Mouse (Mus musculus) gastrocnemius, postnatal 4 days (tissue): ENCODE results near the gene Xpnpep2. TPM values are rescaled to one million over a fixed set of nuclear protein-coding genes. Genes with fewer than 3 reads are reported as not detected.

Source experiments
- DNase-seq, 2 experiments: peaks; one replicate each; pipeline ENCODE4 v3.0.0; 2021 to 2022; ENCODE audit warnings: low spot score in 2 of 2, mixed read lengths in 2 of 2
- total RNA-seq, 2 experiments: library from RNA; stranded (reverse); gene quantifications; 2 replicates each; pipeline ENCODE4 v1.2.3; 2021

Xpnpep2 gene
- total RNA-seq, 2 experiments from 2014 or later: 1.5 to 4.0 TPM

DNA sequence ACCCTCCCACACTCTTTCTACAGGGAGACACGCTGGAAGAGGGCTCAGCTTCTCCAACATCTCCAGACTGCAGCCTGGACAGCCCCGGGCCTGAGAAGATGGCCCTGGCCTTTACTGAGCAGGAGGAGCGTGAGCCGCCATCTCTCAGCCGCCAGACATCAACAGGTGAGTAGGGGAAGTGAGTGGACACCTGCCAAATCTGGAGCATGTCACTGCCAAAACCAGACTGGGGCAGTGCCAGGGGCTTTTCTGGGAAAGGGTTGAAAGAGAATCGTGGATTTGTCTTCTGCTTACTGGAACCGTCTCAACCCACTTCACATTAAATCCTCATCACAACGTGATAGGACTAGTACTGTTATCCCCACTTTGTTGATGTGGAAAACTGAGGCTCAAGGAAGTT, 48.9 kb downstream of the Xpnpep2 start:
- DNase-seq: no peak

DNA sequence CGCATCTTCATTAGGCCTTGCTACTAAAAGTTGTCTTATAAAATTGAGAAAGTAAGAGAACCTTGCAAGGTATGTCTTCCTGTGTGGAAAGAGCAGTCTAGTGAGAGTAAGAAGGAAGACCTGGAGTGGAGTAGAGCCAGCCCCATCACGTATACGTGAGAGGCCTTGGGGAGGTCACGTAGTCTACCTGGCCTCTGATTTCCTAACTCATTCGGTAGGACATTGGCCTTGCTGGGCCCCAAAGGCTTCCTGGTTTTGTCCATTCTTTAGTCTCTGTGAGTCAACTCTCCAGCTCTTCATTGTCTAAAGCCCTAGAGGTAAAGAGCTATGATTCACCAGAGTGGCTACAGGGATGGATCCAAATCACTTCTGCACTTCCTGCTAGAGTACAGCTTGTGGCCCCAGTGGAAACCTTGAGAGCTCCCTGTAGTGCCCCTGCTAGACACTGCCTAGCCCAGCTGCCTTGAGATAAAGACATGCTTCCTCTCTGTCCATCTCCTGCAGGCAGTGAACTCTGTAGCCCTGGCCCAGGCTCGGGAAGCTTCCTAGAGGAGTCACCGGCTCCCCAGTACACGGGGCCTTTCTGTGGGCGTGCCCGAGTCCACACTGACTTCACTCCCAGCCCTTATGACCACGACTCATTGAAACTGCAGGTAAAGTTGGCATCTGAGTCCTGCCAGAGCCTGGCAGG, 49.8 kb downstream of the Xpnpep2 start:
- no peak for DNase-seq

DNA sequence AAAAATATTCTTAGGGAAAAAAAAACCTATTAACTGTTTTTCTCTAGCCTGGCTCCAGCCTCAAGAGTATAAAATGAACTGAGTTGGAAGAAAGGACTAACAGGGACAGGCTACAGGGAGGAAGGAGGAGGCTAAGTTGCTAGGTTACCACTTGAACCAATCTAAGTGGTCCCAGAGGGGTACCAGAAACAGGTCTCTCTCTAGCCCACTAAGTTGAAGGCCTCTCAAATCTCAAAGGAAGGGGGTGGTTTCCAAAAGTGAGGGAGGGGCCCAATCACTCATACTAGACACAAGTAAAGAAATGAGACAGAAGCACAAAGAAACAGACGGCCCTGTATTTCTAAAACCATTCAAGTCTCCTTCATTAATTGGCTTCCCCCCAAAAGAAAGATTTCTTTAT, 61.4 kb downstream of the Xpnpep2 start:
- no peak for DNase-seq

GRCm38 (mm10) chrX:48170368-48170767, 61.8 kb downstream of the Xpnpep2 start:
- no peak for DNase-seq

GRCm38 (mm10) chrX:48181844-48182243, 73.3 kb downstream of the Xpnpep2 start:
- no peak for DNase-seq

DNA sequence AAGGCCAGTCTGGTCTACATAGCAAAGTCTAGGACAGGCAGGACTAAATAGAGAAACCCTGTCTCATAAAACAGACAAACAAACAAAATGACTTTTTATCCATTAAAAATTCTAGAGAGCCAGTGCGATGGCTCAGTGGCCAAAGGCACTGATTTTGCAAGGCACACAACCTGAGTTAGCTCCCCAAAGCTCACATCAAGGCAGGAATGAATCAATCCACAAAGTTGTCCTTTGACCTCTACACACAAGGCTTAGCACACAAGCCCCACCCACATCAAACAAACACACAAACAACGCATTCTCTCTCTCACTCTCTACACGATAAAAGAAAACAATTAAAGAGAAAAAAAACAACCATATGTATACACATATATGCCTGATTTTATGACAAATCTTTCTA, 76.2 kb downstream of the Xpnpep2 start:
- DNase-seq: no peak

Other genes starting within 250 kb of the Xpnpep2 start
- 10 to 100 TPM in 1 of 2 experiments, 1 to 10 TPM in 1; 7.2 to 10.5 TPM for gene Smarca1, start 215.8 kb upstream of the Xpnpep2 start, total RNA-seq
- 10 to 100 TPM; 13.3 to 15.9 TPM for gene Ocrl, start 196.3 kb upstream of the Xpnpep2 start, total RNA-seq
- 10 to 100 TPM; 34.6 to 38.0 TPM for gene Apln, start 73.9 kb upstream of the Xpnpep2 start, total RNA-seq
- gene Sash3, start 37.7 kb downstream of the Xpnpep2 start, total RNA-seq: 1 to 10 TPM; 1.5 to 1.8 TPM
- 10 to 100 TPM; 19.7 to 21.4 TPM for gene Zdhhc9, start 100.2 kb downstream of the Xpnpep2 start, total RNA-seq
- 10 to 100 TPM; 19.2 to 19.5 TPM for gene Utp14a, start 148.1 kb downstream of the Xpnpep2 start, total RNA-seq
- 10 to 100 TPM; 11.1 to 11.2 TPM for gene Bcorl1, start 232.6 kb downstream of the Xpnpep2 start, total RNA-seq